In genomic region chr15:102732406-102732805, GRCm38 (mm10) we compare ENCODE assay signal across 18 mouse cellular contexts. TPM values are rescaled to one million over a fixed set of nuclear protein-coding genes. Genes with fewer than 3 reads are reported as not detected.
DNase-seq lines count a peak whose midpoint lies in the region; ATAC-seq and TF ChIP-seq lines count a peak whose summit lies in the region.
"Had no signal": no experiment of that assay in that cellular context is flagged by ENCODE, and none has a peak within 500 bp of the region (broad histone marks: within the 10 kb centered on the region; RNA-seq: fewer than 3 reads in every experiment).

No protein-coding gene starts in this region.

- TF ChIP-seq CTCF in cortical plate, adult 2 months (IDR thresholded peaks at IDR 0.05; ENCODE audit: extremely low read depth, insufficient read depth, low read length), result no peak

- no peaks in the 10 kb centered on the region for H3K9me3 ChIP-seq in hindbrain, embryonic 13.5 days
- H3K9me3 ChIP-seq in hindbrain, embryonic 11.5 days (ENCODE audit: control insufficient read depth, low read length), result no peaks in the 10 kb centered on the region
- no peaks in the 10 kb centered on the region for H3K9me3 ChIP-seq in midbrain, embryonic 16.5 days (replicated peaks; ENCODE audit: control insufficient read depth, low read length, poor library complexity, severe bottlenecking)
- H3K9me3 ChIP-seq in midbrain, embryonic 13.5 days, result no peaks in the 10 kb centered on the region
- no peaks in the 10 kb centered on the region for H3K9me3 ChIP-seq in hindbrain, embryonic 16.5 days (ENCODE audit: control insufficient read depth, low read length)
- H3K9me3 ChIP-seq: heart, embryonic 13.5 days had no signal

- TF ChIP-seq POLR2A in cortical plate, adult 2 months (IDR thresholded peaks at IDR 0.05; ENCODE audit: extremely low read depth, insufficient read depth, low read length), result no peak

- WGBS in hindbrain, embryonic 13.5 days, result 84% methylated on average over 6 of the region's 6 CpGs
- 90% methylated on average over 6 of the region's 6 CpGs for WGBS in hindbrain, embryonic 11.5 days
- WGBS in midbrain, embryonic 16.5 days, result 79% methylated on average over 6 of the region's 6 CpGs
- WGBS in midbrain, embryonic 13.5 days, result 94% methylated on average over 6 of the region's 6 CpGs
- WGBS in hindbrain, embryonic 16.5 days, result 70% methylated on average over 6 of the region's 6 CpGs

- H3K27me3 ChIP-seq in hindbrain, embryonic 13.5 days, result peaks cover 50% of the 10 kb centered on the region
- peaks cover 11% of the 10 kb centered on the region for H3K27me3 ChIP-seq in hindbrain, embryonic 11.5 days (ENCODE audit: control insufficient read depth, insufficient read depth, low read length)
- no peaks in the 10 kb centered on the region for H3K27me3 ChIP-seq in midbrain, embryonic 16.5 days (ENCODE audit: control insufficient read depth, insufficient read depth, low read depth, low read length)
- H3K27me3 ChIP-seq in midbrain, embryonic 13.5 days, result peaks cover 37% of the 10 kb centered on the region
- no peaks in the 10 kb centered on the region for H3K27me3 ChIP-seq in hindbrain, embryonic 16.5 days (replicated peaks; ENCODE audit: control insufficient read depth, insufficient read depth, low read length)

- no peak for DNase-seq in hindbrain, embryonic 11.5 days (ENCODE audit: low spot score)
- DNase-seq in spleen, adult 12 weeks (ENCODE audit: low spot score), result no peak
- no peak for DNase-seq in left cerebral cortex, postnatal 14 days (ENCODE audit: low spot score in 2 of 2)
- DNase-seq: adrenal gland, postnatal 10 days; gastrocnemius, postnatal 36 days; heart, adult 2 months; kidney, adult 18-20 months; kidney, postnatal 4 days; lung, postnatal 4 days; right cerebral cortex, postnatal 25 days; thymus, postnatal 14 days had no signal

- peak overlapping the region; percentile 81 for H3K27ac ChIP-seq in hindbrain, embryonic 13.5 days
- H3K27ac ChIP-seq in hindbrain, embryonic 11.5 days (ENCODE audit: low read depth, low read length), result no peak overlapping the region
- H3K27ac ChIP-seq in midbrain, embryonic 16.5 days (ENCODE audit: low read length), result peak overlapping the region; percentile 47; the same call in 1 of the 2 replicates
- H3K27ac ChIP-seq in midbrain, embryonic 13.5 days, result no peak overlapping the region
- H3K27ac ChIP-seq in cortical plate, adult 2 months (ENCODE audit: insufficient read depth, low read length), result 0 out of 2 replicates have a peak overlapping the region, but pooled peaks have one; percentile 7
- H3K27ac ChIP-seq in hindbrain, embryonic 16.5 days (ENCODE audit: low read depth, low read length), result peak overlapping the region; percentile 81
- H3K27ac ChIP-seq: heart, adult 2 months; heart, embryonic 13.5 days had no signal

- ATAC-seq in hindbrain, embryonic 13.5 days (ENCODE audit: low FRiP score), result no peak
- ATAC-seq in hindbrain, embryonic 11.5 days (ENCODE audit: low FRiP score), result no peak
- ATAC-seq in midbrain, embryonic 16.5 days, result no peak
- no peak for ATAC-seq in midbrain, embryonic 13.5 days
- no peak for ATAC-seq in hindbrain, embryonic 16.5 days
- ATAC-seq: inflammation-experienced regulatory T-cells, adult 6 months had no signal

- H3K36me3 ChIP-seq in hindbrain, embryonic 13.5 days, result no peaks in the 10 kb centered on the region
- H3K36me3 ChIP-seq in hindbrain, embryonic 11.5 days (ENCODE audit: control insufficient read depth, insufficient read depth, low read length), result no peaks in the 10 kb centered on the region
- no peaks in the 10 kb centered on the region for H3K36me3 ChIP-seq in midbrain, embryonic 16.5 days (ENCODE audit: control insufficient read depth, insufficient read depth, low read length)
- H3K36me3 ChIP-seq in midbrain, embryonic 13.5 days, result no peaks in the 10 kb centered on the region
- H3K36me3 ChIP-seq in hindbrain, embryonic 16.5 days (ENCODE audit: control insufficient read depth, insufficient read depth, low read length), result no peaks in the 10 kb centered on the region
- H3K36me3 ChIP-seq: heart, embryonic 13.5 days had no signal

- H3K4me3 ChIP-seq in hindbrain, embryonic 13.5 days, result no peak overlapping the region
- no peak overlapping the region for H3K4me3 ChIP-seq in hindbrain, embryonic 11.5 days (ENCODE audit: low read depth, low read length)
- H3K4me3 ChIP-seq in midbrain, embryonic 16.5 days (ENCODE audit: low read depth, low read length), result no peak overlapping the region
- no peak overlapping the region for H3K4me3 ChIP-seq in midbrain, embryonic 13.5 days (replicated peaks)
- H3K4me3 ChIP-seq in cortical plate, adult 2 months (ENCODE audit: insufficient read depth, low read length), result no peak overlapping the region
- no peak overlapping the region for H3K4me3 ChIP-seq in hindbrain, embryonic 16.5 days (ENCODE audit: low read length)
- H3K4me3 ChIP-seq: heart, adult 2 months; heart, embryonic 13.5 days had no signal

- H3K9ac ChIP-seq in hindbrain, embryonic 13.5 days, result no peak overlapping the region
- no peak overlapping the region for H3K9ac ChIP-seq in hindbrain, embryonic 11.5 days (ENCODE audit: low read depth, low read length)
- no peak overlapping the region for H3K9ac ChIP-seq in midbrain, embryonic 16.5 days (ENCODE audit: low read depth, low read length)
- H3K9ac ChIP-seq in midbrain, embryonic 13.5 days (replicated peaks), result no peak overlapping the region
- no peak overlapping the region for H3K9ac ChIP-seq in hindbrain, embryonic 16.5 days (ENCODE audit: low read depth, low read length)
- H3K9ac ChIP-seq: heart, embryonic 13.5 days had no signal

- no peak overlapping the region for H3K4me2 ChIP-seq in hindbrain, embryonic 13.5 days
- H3K4me2 ChIP-seq in hindbrain, embryonic 11.5 days (replicated peaks; ENCODE audit: low read depth, low read length), result no peak overlapping the region
- no peak overlapping the region for H3K4me2 ChIP-seq in midbrain, embryonic 16.5 days (ENCODE audit: low read length)
- no peak overlapping the region for H3K4me2 ChIP-seq in midbrain, embryonic 13.5 days (replicated peaks)
- H3K4me2 ChIP-seq in hindbrain, embryonic 16.5 days (ENCODE audit: low read length), result no peak overlapping the region
- H3K4me2 ChIP-seq: heart, embryonic 13.5 days had no signal

- intact Hi-C loops in left cerebral cortex, postnatal 14 days (cut with DNase I), result no loop called here

- peaks cover 41% of the 10 kb centered on the region for H3K4me1 ChIP-seq in hindbrain, embryonic 13.5 days (replicated peaks)
- H3K4me1 ChIP-seq in hindbrain, embryonic 11.5 days (replicated peaks; ENCODE audit: control insufficient read depth, insufficient read depth, low read length), result no peaks in the 10 kb centered on the region
- peaks cover 14% of the 10 kb centered on the region for H3K4me1 ChIP-seq in midbrain, embryonic 16.5 days (ENCODE audit: control insufficient read depth, insufficient read depth, low read length)
- H3K4me1 ChIP-seq in midbrain, embryonic 13.5 days (replicated peaks), result peaks cover 18% of the 10 kb centered on the region
- peaks cover 5% of the 10 kb centered on the region for H3K4me1 ChIP-seq in cortical plate, adult 2 months (ENCODE audit: control insufficient read depth, insufficient read depth, low read length)
- peaks cover 33% of the 10 kb centered on the region for H3K4me1 ChIP-seq in hindbrain, embryonic 16.5 days (ENCODE audit: control insufficient read depth, insufficient read depth, low read depth, low read length)

RNA-seq across cellular contexts. Expression of gene Calcoco1, which starts 10.4 kb away (rescaled TPM):
- 41.8 and 42.3 TPM in 2 replicates for polyA plus RNA-seq in hindbrain, embryonic 13.5 days (2015; fragmentation: Nextera tagmentation; extraction: Ambion mirVana)
- polyA plus RNA-seq in hindbrain, embryonic 11.5 days (2014; fragmentation: Nextera tagmentation; extraction: Ambion mirVana), result 26.2 and 30.1 TPM in 2 replicates
- polyA plus RNA-seq in midbrain, embryonic 16.5 days (2015; fragmentation: Nextera tagmentation; extraction: Ambion mirVana), result 38.3 and 38.7 TPM in 2 replicates
- 41.9 and 51.1 TPM in 2 replicates for polyA plus RNA-seq in midbrain, embryonic 13.5 days (2015; fragmentation: Nextera tagmentation; extraction: Ambion mirVana)
- 62.5 and 67.0 TPM in 2 replicates for polyA plus RNA-seq in cortical plate, adult 2 months (2012; rRNA removed)
- polyA plus RNA-seq in hindbrain, embryonic 16.5 days (2015; fragmentation: Nextera tagmentation; extraction: Ambion mirVana), result 34.6 and 40.9 TPM in 2 replicates
- 10 to 100 TPM; 56.9 to 58.4 TPM for total RNA-seq in left cerebral cortex, postnatal 14 days (2021)

Comparison
In these comparisons a context has a peak if more than half of its experiments do, and no peak if none do; other contexts are left out.
1. H3K27ac ChIP-seq: peak in hindbrain, embryonic 13.5 days (single experiment), midbrain, embryonic 16.5 days (single experiment), cortical plate, adult 2 months (single experiment) and hindbrain, embryonic 16.5 days (single experiment); none in hindbrain, embryonic 11.5 days (single experiment) and midbrain, embryonic 13.5 days (single experiment).